1 mouse cellular context compared by ENCODE assay signal in the genomic region with DNA sequence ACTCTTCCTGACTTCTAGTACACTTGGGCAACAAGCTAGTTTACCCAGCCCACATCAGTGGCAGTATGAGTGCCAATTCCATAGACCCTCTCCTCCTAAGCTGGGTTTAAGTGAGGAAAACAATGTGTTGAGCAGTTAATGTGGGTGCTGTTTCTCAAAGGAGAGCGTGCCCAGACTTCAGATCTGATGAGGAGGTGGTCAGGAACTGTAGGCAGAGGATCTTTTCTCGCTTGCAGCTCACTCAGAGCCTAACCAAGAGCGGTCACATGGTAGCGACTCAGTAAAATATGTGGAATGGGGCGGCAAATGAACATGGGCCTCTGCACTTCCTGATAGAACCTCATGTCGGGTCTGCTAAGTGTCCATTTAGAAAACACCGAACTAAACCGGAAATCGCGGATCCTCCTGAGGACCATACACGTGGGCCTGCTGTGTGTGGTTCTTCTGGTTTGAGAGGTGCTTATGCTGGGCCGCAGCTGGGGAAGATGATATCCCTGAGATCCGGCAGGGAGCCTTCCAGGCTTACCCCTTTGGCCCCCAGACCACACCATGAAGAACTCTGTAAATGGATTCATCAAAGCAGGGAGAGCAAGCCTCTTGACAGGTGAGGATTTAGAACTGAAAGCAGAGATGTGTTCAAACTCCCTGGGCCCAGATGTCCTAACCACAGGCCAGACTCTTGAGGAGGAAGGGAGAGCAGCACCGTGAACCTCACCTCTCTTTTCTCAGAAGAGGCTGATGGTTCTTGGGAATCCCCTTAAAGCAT.
TF ChIP-seq lines count a peak whose summit lies in the region.

No protein-coding gene starts in this region.

TF ChIP-seq in CH12.LX, 34 proteins besides CTCF, POLR2A, EP300 and RAD21 (continued from another document):
- peak; percentile 87 for TF ChIP-seq ETS1 (conservative IDR thresholded peaks at IDR 0.05; ENCODE audit: low read depth, low read length)
- peak; percentile 71 for TF ChIP-seq BHLHE40 (IDR thresholded peaks at IDR 0.05; ENCODE audit: low read depth, low read length)
- peak; percentile 46; the same call in 1 of the 2 replicates for TF ChIP-seq MXI1 (IDR thresholded peaks at IDR 0.05; ENCODE audit: low read depth, low read length)
